8 mouse cellular contexts compared by ENCODE assay signal in the genomic region with DNA sequence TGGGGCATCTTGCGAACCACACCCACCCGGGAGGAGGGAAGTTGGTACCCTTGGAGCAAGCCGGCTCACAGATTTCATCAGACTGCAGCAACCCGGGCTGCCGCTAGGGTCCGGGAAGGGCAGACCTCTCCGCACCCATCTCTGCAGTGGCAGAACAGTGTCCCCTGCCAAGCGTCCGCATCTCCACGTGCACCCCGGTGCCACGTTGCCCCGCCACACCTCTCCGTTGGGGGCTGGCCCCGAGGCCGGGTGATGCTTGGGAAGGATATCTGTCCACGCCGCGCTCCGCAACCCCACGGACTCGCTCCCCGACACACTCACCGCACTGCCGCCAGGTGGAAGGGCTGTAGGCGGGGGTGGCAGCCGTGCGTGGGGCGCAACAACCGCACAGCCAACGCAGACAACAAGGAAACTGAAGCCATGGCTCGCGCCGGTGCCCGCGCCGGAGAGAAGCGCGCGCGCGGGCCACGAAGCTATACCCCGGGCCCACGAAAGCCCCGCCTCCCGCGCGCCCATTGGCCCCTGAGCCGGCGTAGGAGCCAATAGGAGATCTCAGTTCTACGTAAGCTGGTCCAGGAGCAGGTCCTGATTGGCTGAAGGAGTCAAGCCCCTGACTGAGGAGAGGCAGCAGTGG. TPM values are rescaled to one million over a fixed set of nuclear protein-coding genes. Genes with fewer than 3 reads are reported as not detected.
DNase-seq lines count a peak whose midpoint lies in the region; ATAC-seq lines count a peak whose summit lies in the region.

No protein-coding gene starts in this region.

- ATAC-seq in intestine, embryonic 14.5 days (replicated peaks; ENCODE audit: low FRiP score, low TSS enrichment, low read depth), result peak; percentile 99
- ATAC-seq in megakaryocyte progenitor cell, adult 5-6 weeks (replicated peaks; ENCODE audit: poor library complexity), result peak; percentile 94

- WGBS in intestine, embryonic 14.5 days, result under 1% methylated on average over 52 of the region's 52 CpGs

- DNase-seq in adrenal gland, adult 18-20 months (ENCODE audit: low spot score in 2 of 2), result peak; percentile 84 to 85
- peak; percentile 95 for DNase-seq in embryo, embryonic 10.5 days (ENCODE audit: low spot score)
- peak; percentile 91 for DNase-seq in gastrocnemius, postnatal 14 days
- DNase-seq in intestine, embryonic 14.5 days (ENCODE audit: low spot score), result peak; percentile 90
- DNase-seq in left cerebral cortex, postnatal 10 days (ENCODE audit: extremely low spot score in 1 of 2, low spot score in 2 of 2), result peak; percentile 92 to 95
- DNase-seq in right cerebral cortex, postnatal 10 days (ENCODE audit: low spot score in 2 of 2), result peak; percentile 97
- peak; percentile 89 for DNase-seq in urinary bladder, postnatal 14 days (ENCODE audit: low spot score)

- peak overlapping the region; percentile 78 for H3K4me3 ChIP-seq in intestine, embryonic 14.5 days (ENCODE audit: low read depth, low read length)

- no peak overlapping the region for H3K27ac ChIP-seq in intestine, embryonic 14.5 days (ENCODE audit: low read depth)

- H3K4me2 ChIP-seq in intestine, embryonic 14.5 days (ENCODE audit: low read length), result peak overlapping the region; percentile 68

- no peaks in the 10 kb centered on the region for H3K27me3 ChIP-seq in intestine, embryonic 14.5 days (replicated peaks; ENCODE audit: control insufficient read depth, insufficient read depth, low read length)

- peaks cover 15% of the 10 kb centered on the region; the same call in 1 of the 2 replicates for H3K4me1 ChIP-seq in intestine, embryonic 14.5 days (replicated peaks; ENCODE audit: control insufficient read depth, insufficient read depth, low read length)

- peak overlapping the region; percentile 67 for H3K9ac ChIP-seq in intestine, embryonic 14.5 days (ENCODE audit: low read length)

- no peaks in the 10 kb centered on the region for H3K9me3 ChIP-seq in intestine, embryonic 14.5 days (ENCODE audit: control insufficient read depth, low read length)

- intact Hi-C loops in gastrocnemius, postnatal 14 days (cut with DNase I; ENCODE audit: low total_unique reads), result no loop called here
- intact Hi-C loops in left cerebral cortex, postnatal 10 days (cut with DNase I), result no loop called here

- peaks cover 6% of the 10 kb centered on the region; the same call in 1 of the 2 replicates for H3K36me3 ChIP-seq in intestine, embryonic 14.5 days (ENCODE audit: control insufficient read depth, insufficient read depth, low read length)

RNA-seq across cellular contexts. Expression of a gene that starts 8.5 kb away (rescaled TPM):
- 10 to 100 TPM; 12.3 to 24.1 TPM for total RNA-seq in adrenal gland, adult 18-20 months (2021)
- 1 to 10 TPM; 3.7 to 6.7 TPM for total RNA-seq in gastrocnemius, postnatal 14 days (2021)
- polyA plus RNA-seq in intestine, embryonic 14.5 days (2014; fragmentation: Nextera tagmentation; extraction: Ambion mirVana), result 36.0 and 37.4 TPM in 2 replicates
- total RNA-seq in left cerebral cortex, postnatal 10 days (2021), result 10 to 100 TPM in 1 of 2 experiments, 1 to 10 TPM in 1; 8.3 to 10.6 TPM
- 19.7 and 26.8 TPM in 2 replicates for total RNA-seq in megakaryocyte progenitor cell, adult 5-6 weeks (2015)
- total RNA-seq in megakaryocyte progenitor cell, adult 5-6 weeks (2017), result 23.1 and 25.0 TPM in 2 replicates

RNA-seq across cellular contexts. Expression of a gene that starts 8.6 kb away (rescaled TPM):
- total RNA-seq in adrenal gland, adult 18-20 months (2021), result 10 to 100 TPM; 67.7 to 79.2 TPM
- 10 to 100 TPM; 15.7 to 17.5 TPM for total RNA-seq in gastrocnemius, postnatal 14 days (2021)
- polyA plus RNA-seq in intestine, embryonic 14.5 days (2014; fragmentation: Nextera tagmentation; extraction: Ambion mirVana), result 74.8 and 76.4 TPM in 2 replicates
- total RNA-seq in left cerebral cortex, postnatal 10 days (2021), result 10 to 100 TPM; 21.0 to 21.6 TPM
- 83.8 and 90.1 TPM in 2 replicates for total RNA-seq in megakaryocyte progenitor cell, adult 5-6 weeks (2015)
- total RNA-seq in megakaryocyte progenitor cell, adult 5-6 weeks (2017), result 129 and 133 TPM in 2 replicates

RNA-seq across cellular contexts. Expression of a gene that starts 31.7 kb away (rescaled TPM):
- total RNA-seq in adrenal gland, adult 18-20 months (2021), result 100 to 1,000 TPM; 257 to 284 TPM
- 100 to 1,000 TPM; 214 to 234 TPM for total RNA-seq in gastrocnemius, postnatal 14 days (2021)
- 144 and 155 TPM in 2 replicates for polyA plus RNA-seq in intestine, embryonic 14.5 days (2014; fragmentation: Nextera tagmentation; extraction: Ambion mirVana)
- total RNA-seq in left cerebral cortex, postnatal 10 days (2021), result 10 to 100 TPM; 33.7 to 36.7 TPM
- 81.1 and 95.2 TPM in 2 replicates for total RNA-seq in megakaryocyte progenitor cell, adult 5-6 weeks (2015)
- 62.6 and 70.8 TPM in 2 replicates for total RNA-seq in megakaryocyte progenitor cell, adult 5-6 weeks (2017)
